Mouse (Mus musculus) G1E (cell line): ENCODE results near the gene Mlec.

ENCODE experiments used
- CTCF ChIP-seq: IDR thresholded peaks from 2 replicates; pipeline ENCODE4 v1.5.1; 2012; ENCODE audit warnings: low read depth, low read length, inconsistent platforms, mixed read lengths
- POLR2AphosphoS5 ChIP-seq: IDR thresholded peaks from 2 replicates; pipeline ENCODE4 v1.6.1; 2012; ENCODE audit warnings: low read depth, low read length, inconsistent platforms; ENCODE audit not compliant: insufficient replicate concordance
- TAL1 ChIP-seq: conservative IDR thresholded peaks from 2 replicates; pipeline ENCODE4 v1.6.1; 2012; ENCODE audit warnings: low read depth, low read length, inconsistent platforms, mixed read lengths

DNA sequence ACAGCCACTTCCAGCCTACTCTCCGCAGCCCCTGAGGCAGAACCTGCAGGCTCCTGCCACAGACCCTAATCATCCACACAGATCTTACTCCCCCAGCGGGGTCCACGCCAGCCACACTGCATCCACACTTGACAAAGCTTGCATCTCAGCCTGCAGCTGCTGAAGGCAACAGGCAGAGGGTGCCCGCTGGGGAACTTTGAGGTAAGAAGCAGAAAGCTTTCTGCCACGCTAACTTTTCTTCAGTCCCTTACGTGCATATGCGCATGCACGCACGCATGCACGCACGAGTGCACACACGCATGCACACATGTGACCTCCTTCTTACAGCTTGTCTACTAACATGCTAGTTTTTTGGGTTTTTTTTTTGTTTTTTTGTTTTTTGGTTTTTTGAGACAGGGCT lies 44.7 kb downstream of the Mlec start:
- TF ChIP-seq CTCF (no peak), TAL1 (no peak), POLR2AphosphoS5 (no peak)
